Mouse (Mus musculus) hindbrain, embryonic 11.5 days (tissue): ENCODE data around the gene Cxcr1. TPM values are rescaled to one million over a fixed set of nuclear protein-coding genes. Genes with fewer than 3 reads are reported as not detected.

Source experiments
- ATAC-seq: fragments of 200-750 bp; cut with Nextera tagmentation; 2 replicates; pipeline ENCODE4 v1.8.0; 2017; ENCODE audit warnings: mild to moderate bottlenecking, moderate TSS enrichment, moderate library complexity; ENCODE audit not compliant: low FRiP score
- DNase-seq: peaks from one replicate; pipeline ENCODE4 v3.0.0-alpha.2; 2015; ENCODE audit warnings: low spot score
- H3K27ac ChIP-seq: fragments of 300-500 bp; sonication (generic); 2 replicates; pipeline ENCODE4 v1.5.1; 2014; ENCODE audit warnings: mild to moderate bottlenecking, low read depth, low read length
- H3K27me3 ChIP-seq: fragments of 300-500 bp; sonication (generic); 2 replicates; pipeline ENCODE4 v1.6.1; 2014; ENCODE audit warnings: mild to moderate bottlenecking, low read length, moderate library complexity, mixed read lengths; ENCODE audit not compliant: control insufficient read depth, insufficient read depth
- H3K36me3 ChIP-seq: fragments of 300-500 bp; sonication (generic); 2 replicates; pipeline ENCODE4 v1.6.1; 2014; ENCODE audit warnings: mild to moderate bottlenecking, low read length, moderate library complexity, mixed read lengths; ENCODE audit not compliant: control insufficient read depth, insufficient read depth
- H3K4me1 ChIP-seq: fragments of 300-500 bp; sonication (generic); replicated peaks from 2 replicates; pipeline ENCODE4 v1.6.1; 2014; ENCODE audit warnings: low read length, mixed read lengths; ENCODE audit not compliant: control insufficient read depth, insufficient read depth
- H3K4me2 ChIP-seq: fragments of 300-500 bp; sonication (generic); replicated peaks from 2 replicates; pipeline ENCODE4 v1.6.1; 2014; ENCODE audit warnings: mild to moderate bottlenecking, low read depth, low read length
- H3K4me3 ChIP-seq: fragments of 300-500 bp; sonication (generic); 2 replicates; pipeline ENCODE4 v1.5.1; 2014; ENCODE audit warnings: low read depth, low read length
- H3K9ac ChIP-seq: fragments of 300-500 bp; sonication (generic); 2 replicates; pipeline ENCODE4 v1.6.1; 2014; ENCODE audit warnings: low read depth, low read length
- H3K9me3 ChIP-seq: fragments of 300-500 bp; sonication (generic); 2 replicates; pipeline ENCODE4 v1.6.1; 2016; ENCODE audit warnings: low read length; ENCODE audit not compliant: control insufficient read depth
- WGBS: fragments of 180-500 bp; shearing (Covaris S2); extraction: QIAGEN DNeasy Blood & Tissue Kit; methylation state at CpG from one replicate; pipeline ENCODE4 v1.1.7; 2014; 5-methylcytosine and 5-hydroxymethylcytosine counted together
- polyA plus RNA-seq: library from polyadenylated mRNA; unstranded; fragments of >200 nt; fragmentation: Nextera tagmentation; extraction: Ambion mirVana; gene quantifications from 2 replicates; pipeline ENCODE4 v1.2.1, GENCODE M21; 2014

Cxcr1 gene
- polyA plus RNA-seq, 1 experiment from 2014 or later: 0.15 TPM

DNA sequence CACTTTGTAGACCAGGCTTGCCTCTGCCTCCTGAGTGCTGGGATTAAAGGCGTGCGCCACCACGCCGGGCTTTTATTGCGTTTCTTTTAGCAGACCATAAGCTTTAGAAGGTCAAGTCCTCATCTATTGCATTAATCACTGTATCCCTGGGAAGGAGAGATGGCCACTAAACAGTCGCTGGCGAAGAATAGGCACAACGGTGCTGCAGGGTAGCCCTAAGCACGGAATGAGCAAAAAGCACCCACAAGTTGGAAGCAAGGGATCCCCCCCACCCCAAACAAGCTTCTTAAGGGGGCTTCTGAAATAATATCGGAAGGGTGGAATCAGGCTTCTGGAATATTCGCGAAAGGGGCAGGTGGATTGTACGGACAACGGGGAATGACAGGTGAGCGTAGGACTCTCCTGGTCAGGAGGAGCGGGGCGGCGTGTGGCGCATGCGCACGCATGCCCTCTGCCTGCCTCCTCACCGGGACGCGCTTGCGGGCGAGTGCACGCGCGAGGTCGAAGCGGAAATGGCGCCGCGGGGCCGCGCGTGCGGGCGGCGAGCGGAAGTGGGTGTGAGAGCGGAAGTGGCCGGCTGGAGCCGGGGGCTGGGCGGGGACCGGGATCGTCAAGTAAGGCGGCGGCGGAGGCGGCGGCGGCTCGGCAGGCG lies 41.6 kb upstream of the Cxcr1 start, which contains the start of gene Arpc2:
Arpc2 (plus strand) TSS at position 147 of the 652 bp plus-strand sequence.
- DNase-seq (peak; percentile 99), ATAC-seq (peak; percentile 93)
- H3K4me3 ChIP-seq: peak within 1 kb of the TSS; percentile 96
- H3K9me3 ChIP-seq: no peaks in the 10 kb centered on the region
- peak within 1 kb of the TSS; percentile 92 for H3K9ac ChIP-seq
- H3K4me1 ChIP-seq: no peaks in the 10 kb centered on the region; the same call in 1 of the 2 replicates
- H3K27ac ChIP-seq: peak within 1 kb of the TSS; percentile 83
- H3K27me3 ChIP-seq: no peaks in the 10 kb centered on the region
- 2% methylated on average over 51 of the region's 55 CpGs for whole genome bisulfite sequencing
- peak within 1 kb of the TSS; percentile 80 for H3K4me2 ChIP-seq
- H3K36me3 ChIP-seq: no peaks in the 10 kb centered on the region

DNA sequence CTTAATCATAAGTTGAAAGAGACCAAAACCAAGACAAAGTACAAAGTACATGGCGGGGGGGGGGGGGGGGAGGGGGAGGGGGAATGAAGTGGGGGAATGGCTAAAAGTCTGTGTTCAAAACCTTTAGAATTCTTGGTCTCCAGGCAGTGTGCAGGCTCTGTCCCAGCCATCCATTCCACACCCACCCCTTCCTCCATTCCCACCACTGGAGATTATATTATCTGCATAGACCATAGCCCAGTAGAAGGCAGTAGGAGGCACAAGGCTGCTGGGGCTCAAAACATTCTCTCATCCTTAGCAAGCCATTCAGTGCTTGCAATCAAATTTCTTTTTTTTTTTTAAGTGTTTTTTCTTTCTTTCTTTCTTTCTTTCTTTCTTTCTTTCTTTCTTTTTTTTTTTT lies 36.6 kb upstream of the Cxcr1 start:
- Histone ChIP-seq H3K9me3 (no peaks in the 10 kb centered on the region), H3K36me3 (no peaks in the 10 kb centered on the region), H3K4me3 (no peak overlapping the region), H3K4me1 (no peaks in the 10 kb centered on the region), H3K4me2 (no peak overlapping the region), H3K9ac (no peak overlapping the region), H3K27me3 (no peaks in the 10 kb centered on the region), H3K27ac (no peak overlapping the region)
- DNase-seq (no peak), ATAC-seq (no peak)
- WGBS: no CpG with 5 or more reads among the region's 1 CpGs

- no peaks in the 10 kb centered on the region for H3K27me3 ChIP-seq
- no peak overlapping the region for H3K9ac ChIP-seq
- H3K36me3 ChIP-seq: no peaks in the 10 kb centered on the region
- DNase-seq (no peak), ATAC-seq (no peak)
- H3K4me1 ChIP-seq: no peaks in the 10 kb centered on the region
- no peak overlapping the region for H3K4me2 ChIP-seq
- H3K4me3 ChIP-seq: no peak overlapping the region
- H3K9me3 ChIP-seq: no peaks in the 10 kb centered on the region
- 73% methylated on average over 2 of the region's 2 CpGs for WGBS
- no peak overlapping the region for H3K27ac ChIP-seq
Measured at GRCm38 (mm10) chr1:74229942-74230341, 35.5 kb upstream of the Cxcr1 start.

DNA sequence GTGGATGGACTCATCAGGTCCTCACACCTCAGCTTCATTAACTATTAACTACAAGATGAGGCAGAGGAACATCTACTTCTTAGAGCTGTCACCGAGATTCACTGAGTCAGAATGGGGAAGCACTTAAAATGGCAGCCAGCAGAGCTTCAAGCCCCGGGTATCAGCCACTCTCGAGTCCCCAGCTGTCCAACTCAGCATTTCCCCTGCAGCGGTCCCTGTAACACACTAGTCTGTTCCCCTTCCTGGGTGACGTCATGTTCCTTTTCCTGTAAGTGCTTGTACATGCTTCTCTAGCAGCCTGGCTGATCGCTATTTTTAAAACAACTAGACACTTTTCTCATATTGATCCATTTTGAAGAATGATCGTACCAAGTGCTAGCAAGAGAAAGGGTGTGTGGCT lies 32.9 kb upstream of the Cxcr1 start:
- DNase-seq (no peak), ATAC-seq (no peak)
- Histone ChIP-seq H3K9ac (no peak overlapping the region), H3K9me3 (no peaks in the 10 kb centered on the region), H3K27ac (no peak overlapping the region), H3K27me3 (no peaks in the 10 kb centered on the region), H3K4me1 (no peaks in the 10 kb centered on the region), H3K36me3 (no peaks in the 10 kb centered on the region), H3K4me3 (no peak overlapping the region), H3K4me2 (no peak overlapping the region)
- WGBS: 88% methylated on average over 7 of the region's 7 CpGs

DNA sequence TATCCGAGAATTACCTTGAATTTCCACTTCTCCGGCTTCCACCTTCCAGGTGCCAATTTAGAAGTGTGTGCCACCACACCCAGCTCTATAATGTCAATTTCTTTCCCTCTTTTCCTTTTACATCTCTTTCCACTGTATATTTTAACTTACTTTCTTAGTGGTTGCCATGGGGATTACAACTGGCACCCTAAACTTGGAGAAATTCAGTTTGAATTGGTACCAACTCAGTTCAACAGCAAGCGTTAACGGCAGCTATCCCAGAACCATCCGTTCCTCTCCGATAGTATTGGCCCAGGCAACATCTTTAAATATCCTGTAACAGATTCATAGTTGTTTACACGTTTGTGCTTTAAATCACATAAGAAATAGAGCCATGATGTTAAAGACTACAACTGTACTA lies 25.5 kb upstream of the Cxcr1 start:
- no peak overlapping the region for H3K9ac ChIP-seq
- no peak overlapping the region for H3K27ac ChIP-seq
- H3K27me3 ChIP-seq: no peaks in the 10 kb centered on the region
- no peaks in the 10 kb centered on the region for H3K4me1 ChIP-seq
- no peaks in the 10 kb centered on the region for H3K36me3 ChIP-seq
- no peak overlapping the region for H3K4me2 ChIP-seq
- no peaks in the 10 kb centered on the region for H3K9me3 ChIP-seq
- WGBS: 90% methylated on average over 7 of the region's 7 CpGs
- ATAC-seq: no peak
- H3K4me3 ChIP-seq: no peak overlapping the region
- DNase-seq: no peak

DNA sequence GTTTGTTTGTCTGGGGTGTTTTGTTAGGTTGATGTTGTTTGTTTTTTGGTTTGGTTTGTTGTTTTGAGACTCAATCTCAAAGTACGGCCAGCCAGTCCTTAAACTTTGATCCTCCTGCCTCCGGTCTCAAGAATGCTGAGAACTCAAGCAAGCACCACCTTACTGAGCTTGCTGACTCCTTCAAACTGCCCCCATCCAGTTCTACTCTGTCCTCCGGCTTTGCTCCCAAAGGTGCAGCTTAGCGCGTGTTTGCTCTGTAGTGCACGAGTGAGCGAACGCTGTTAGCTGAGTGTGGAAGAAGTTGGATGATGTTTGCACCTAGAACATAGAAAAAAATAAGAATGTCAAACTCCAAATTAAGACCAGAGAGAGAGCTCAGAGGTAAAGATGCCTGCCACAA lies 14.5 kb upstream of the Cxcr1 start:
- Histone ChIP-seq H3K27me3 (no peaks in the 10 kb centered on the region), H3K4me2 (no peak overlapping the region), H3K4me3 (no peak overlapping the region), H3K9ac (no peak overlapping the region), H3K9me3 (no peaks in the 10 kb centered on the region), H3K36me3 (no peaks in the 10 kb centered on the region), H3K4me1 (0 out of 2 replicates have a peak, but pooled peaks cover 3% of the 10 kb centered on the region), H3K27ac (no peak overlapping the region)
- no peak for DNase-seq
- no peak for ATAC-seq
- WGBS: 92% methylated on average over 8 of the region's 8 CpGs

- ATAC-seq (no peak), DNase-seq (peak; percentile 8)
- no peak overlapping the region for H3K27ac ChIP-seq
- 61% methylated on average over 9 of the region's 9 CpGs for WGBS
- no peak overlapping the region for H3K9ac ChIP-seq
- no peak overlapping the region for H3K4me3 ChIP-seq
- H3K9me3 ChIP-seq: no peaks in the 10 kb centered on the region
- H3K4me2 ChIP-seq: no peak overlapping the region
- no peaks in the 10 kb centered on the region for H3K27me3 ChIP-seq
- 0 out of 2 replicates have a peak, but pooled peaks cover 3% of the 10 kb centered on the region for H3K4me1 ChIP-seq
- no peaks in the 10 kb centered on the region for H3K36me3 ChIP-seq
Measured at GRCm38 (mm10) chr1:74207906-74208305, 13.5 kb upstream of the Cxcr1 start.

- Histone ChIP-seq H3K27ac (no peak overlapping the region), H3K4me1 (0 out of 2 replicates have a peak, but pooled peaks cover 3% of the 10 kb centered on the region), H3K27me3 (no peaks in the 10 kb centered on the region), H3K36me3 (no peaks in the 10 kb centered on the region), H3K9ac (no peak overlapping the region), H3K4me2 (no peak overlapping the region), H3K9me3 (no peaks in the 10 kb centered on the region), H3K4me3 (no peak overlapping the region)
- DNase-seq (no peak), ATAC-seq (no peak)
- 73% methylated on average over 8 of the region's 8 CpGs for WGBS
Measured at GRCm38 (mm10) chr1:74206642-74207041, 12.2 kb upstream of the Cxcr1 start.

- Histone ChIP-seq H3K4me1 (0 out of 2 replicates have a peak, but pooled peaks cover 3% of the 10 kb centered on the region), H3K4me2 (no peak overlapping the region), H3K9ac (no peak overlapping the region), H3K4me3 (no peak overlapping the region), H3K36me3 (no peaks in the 10 kb centered on the region), H3K27me3 (no peaks in the 10 kb centered on the region), H3K9me3 (no peaks in the 10 kb centered on the region), H3K27ac (no peak overlapping the region)
- ATAC-seq (no peak), DNase-seq (peak; percentile 46)
- WGBS: 73% methylated on average over 7 of the region's 7 CpGs
Measured at GRCm38 (mm10) chr1:74205881-74206280, 11.4 kb upstream of the Cxcr1 start.
